Mouse (Mus musculus) small intestine, adult 2 months (tissue): ENCODE measurements around the gene Tfe3.

Source experiments
- CTCF ChIP-seq: fragments of 200-500 bp; IDR thresholded peaks from 2 replicates; pipeline ENCODE4 v1.5.1; 2012; ENCODE audit warnings: low read depth, mild to moderate bottlenecking, control low read depth, inconsistent platforms, low read length, moderate library complexity, mixed read lengths; ENCODE audit not compliant: insufficient replicate concordance, insufficient read length; ENCODE audit errors: extremely low read depth
- POLR2A ChIP-seq: fragments of 200-500 bp; IDR thresholded peaks from 2 replicates; pipeline ENCODE4 v1.6.1; 2012; ENCODE audit warnings: low read depth, mild to moderate bottlenecking, control low read depth, inconsistent platforms, low read length, moderate library complexity

DNA sequence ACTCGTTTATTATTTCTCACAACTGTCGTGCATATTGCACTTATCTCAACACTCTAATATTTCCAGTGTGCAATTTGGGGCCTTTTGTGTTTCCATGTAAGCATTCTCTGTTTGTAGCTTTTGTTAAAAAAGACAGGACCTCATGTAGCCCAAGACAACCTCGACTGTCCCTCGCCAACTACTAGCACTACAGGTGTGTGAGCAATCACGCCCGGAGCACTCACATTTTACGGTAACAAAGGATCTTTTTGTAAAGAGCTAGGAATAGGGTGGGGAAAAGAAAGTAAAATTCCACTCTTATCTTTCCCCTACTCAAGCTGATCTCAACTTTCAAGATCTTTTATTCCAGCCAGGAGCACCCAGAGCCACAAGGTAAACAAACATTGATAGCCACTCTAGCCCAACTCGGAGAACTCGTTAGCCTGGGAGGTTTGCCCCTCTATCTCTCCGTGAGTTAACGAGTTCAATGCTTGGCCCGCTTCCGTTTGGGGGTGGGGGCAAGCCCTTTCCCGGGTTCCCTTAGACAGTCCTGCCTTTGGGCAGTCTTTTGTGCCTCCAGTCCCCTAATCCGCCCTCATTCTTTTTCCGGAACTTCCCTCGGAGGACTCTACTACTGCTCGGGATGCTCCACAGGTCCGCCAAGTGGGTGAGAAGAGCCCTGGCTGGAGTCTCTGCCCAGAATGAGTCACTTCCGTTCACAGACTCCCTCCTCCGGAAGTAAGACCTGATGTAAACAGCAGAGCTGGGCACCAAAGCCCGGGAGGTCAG is 40.7 kb upstream of the Tfe3 start, which contains the start of gene Gm45208:
- no peak for TF ChIP-seq CTCF
- TF ChIP-seq POLR2A, result 0 out of 2 replicates have a peak, but pooled peaks have one; percentile 27
